In the genomic region with DNA sequence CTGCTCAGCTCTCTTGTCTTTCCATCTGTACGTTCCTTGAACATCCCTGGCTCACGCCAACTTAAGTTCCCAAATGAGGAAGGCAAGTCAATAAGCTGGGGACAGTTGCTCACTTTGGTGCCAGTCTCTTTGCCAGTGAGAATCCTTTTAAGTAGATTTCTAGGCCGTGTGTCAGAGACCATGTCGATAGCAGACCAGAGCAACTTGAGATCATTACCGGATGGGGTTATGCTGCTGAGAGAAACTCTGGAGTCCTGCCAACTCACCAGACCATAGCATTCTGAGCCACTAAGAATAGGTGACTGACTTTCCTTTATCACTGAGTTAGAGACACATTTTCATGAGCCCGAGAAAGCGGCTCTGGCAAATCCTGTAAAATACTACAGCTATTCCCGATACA, we compare ENCODE assay signal across 9 mouse cellular contexts.
A peak's percentile ranks its signal among the peaks of the same experiment; 100 is the strongest.
DNase-seq lines count a peak whose midpoint lies in the region; ATAC-seq and TF ChIP-seq lines count a peak whose summit lies in the region.
"Had no signal": no experiment of that assay in that cellular context is flagged by ENCODE, and none has a peak within 500 bp of the region (broad histone marks: within the 10 kb centered on the region; RNA-seq: fewer than 3 reads in every experiment).

No protein-coding gene starts in this region.

- no peaks in the 10 kb centered on the region for H3K27me3 ChIP-seq in intestine, embryonic 15.5 days (replicated peaks)
- H3K27me3 ChIP-seq in intestine, postnatal 0 days (replicated peaks; ENCODE audit: control insufficient read depth, insufficient read depth, low read length): no peaks in the 10 kb centered on the region
- H3K27me3 ChIP-seq in kidney, embryonic 16.5 days (ENCODE audit: insufficient read depth, low read length): no peaks in the 10 kb centered on the region

- no peaks in the 10 kb centered on the region for H3K36me3 ChIP-seq in intestine, embryonic 15.5 days
- no peaks in the 10 kb centered on the region for H3K36me3 ChIP-seq in intestine, postnatal 0 days (ENCODE audit: control insufficient read depth, insufficient read depth)
- H3K36me3 ChIP-seq in kidney, embryonic 16.5 days (ENCODE audit: insufficient read depth, low read length): no peaks in the 10 kb centered on the region

- 60% methylated on average over 8 of the region's 8 CpGs for WGBS in intestine, embryonic 15.5 days
- WGBS in intestine, postnatal 0 days: 63% methylated on average over 8 of the region's 8 CpGs
- WGBS in kidney, embryonic 16.5 days: 58% methylated on average over 8 of the region's 8 CpGs

- H3K9me3 ChIP-seq in intestine, embryonic 15.5 days: no peaks in the 10 kb centered on the region
- H3K9me3 ChIP-seq in intestine, postnatal 0 days (ENCODE audit: control insufficient read depth): no peaks in the 10 kb centered on the region
- no peaks in the 10 kb centered on the region for H3K9me3 ChIP-seq in kidney, embryonic 16.5 days (ENCODE audit: low read length)

- peak; percentile 63 for DNase-seq in Muller cell, postnatal 12 days (ENCODE audit: inconsistent ontology term)
- peak; percentile 70 to 71 for DNase-seq in cerebellum, postnatal 10 days
- DNase-seq in layer of hippocampus, adult 2 months (ENCODE audit: low spot score in 2 of 2): no peak
- no peak for DNase-seq in right cerebral cortex, adult 18-20 months
- DNase-seq in liver: no peak
- DNase-seq: layer of hippocampus, postnatal 36 days had no signal

- TF ChIP-seq CTCF in intestine, postnatal 0 days (IDR thresholded peaks at IDR 0.05; ENCODE audit: low read depth): no peak
- TF ChIP-seq CTCF in layer of hippocampus, adult 2 months (conservative IDR thresholded peaks at IDR 0.05): no peak

- no peak for ATAC-seq in intestine, embryonic 15.5 days
- ATAC-seq in intestine, postnatal 0 days: no peak
- ATAC-seq in kidney, embryonic 16.5 days (ENCODE audit: low FRiP score, low TSS enrichment): peak; percentile 82; the same call in 1 of the 2 replicates

- H3K4me3 ChIP-seq in intestine, embryonic 15.5 days (replicated peaks): no peak overlapping the region
- H3K4me3 ChIP-seq in intestine, postnatal 0 days (ENCODE audit: low read depth, low read length): no peak overlapping the region
- H3K4me3 ChIP-seq in kidney, embryonic 16.5 days (ENCODE audit: low read length): no peak overlapping the region
- no peak overlapping the region for H3K4me3 ChIP-seq in layer of hippocampus, adult 2 months

- no peaks in the 10 kb centered on the region for H3K4me1 ChIP-seq in intestine, embryonic 15.5 days (replicated peaks)
- no peaks in the 10 kb centered on the region for H3K4me1 ChIP-seq in intestine, postnatal 0 days (replicated peaks; ENCODE audit: control insufficient read depth, insufficient read depth, low read length)
- H3K4me1 ChIP-seq in kidney, embryonic 16.5 days (ENCODE audit: insufficient read depth, low read length): peaks cover 9% of the 10 kb centered on the region; the same call in 1 of the 2 replicates

- H3K9ac ChIP-seq in intestine, embryonic 15.5 days: no peak overlapping the region
- H3K9ac ChIP-seq in intestine, postnatal 0 days (ENCODE audit: low read depth, low read length): no peak overlapping the region
- H3K9ac ChIP-seq in kidney, embryonic 16.5 days (replicated peaks; ENCODE audit: low read length): no peak overlapping the region

- no peak overlapping the region for H3K27ac ChIP-seq in intestine, embryonic 15.5 days
- H3K27ac ChIP-seq in intestine, postnatal 0 days (ENCODE audit: low read depth, low read length): no peak overlapping the region
- no peak overlapping the region for H3K27ac ChIP-seq in kidney, embryonic 16.5 days (ENCODE audit: low read length)
- no peak overlapping the region for H3K27ac ChIP-seq in layer of hippocampus, adult 2 months

- H3K4me2 ChIP-seq in intestine, embryonic 15.5 days (replicated peaks): 0 out of 2 replicates have a peak overlapping the region, but pooled peaks have one; percentile 22
- no peak overlapping the region for H3K4me2 ChIP-seq in intestine, postnatal 0 days (replicated peaks; ENCODE audit: low read depth)
- no peak overlapping the region for H3K4me2 ChIP-seq in kidney, embryonic 16.5 days (replicated peaks; ENCODE audit: low read depth, low read length)

Comparison
In these comparisons a context has a peak if more than half of its experiments do, and no peak if none do; other contexts are left out.
1. DNase-seq: peak in Muller cell, postnatal 12 days (single experiment) and cerebellum, postnatal 10 days (2 of 2); none in layer of hippocampus, adult 2 months (0 of 2), right cerebral cortex, adult 18-20 months (single experiment) and liver (single experiment).